Mouse (Mus musculus): ENCODE data around the gene Plppr5. TPM values are rescaled to one million over a fixed set of nuclear protein-coding genes. Genes with fewer than 3 reads are reported as not detected.

The Plppr5 gene
- total RNA-seq (2015; ENCODE audit: low replicate concordance) (not detected in 2 replicates), total RNA-seq (2017; ENCODE audit: low replicate concordance) (not detected in 2 replicates)

DNA sequence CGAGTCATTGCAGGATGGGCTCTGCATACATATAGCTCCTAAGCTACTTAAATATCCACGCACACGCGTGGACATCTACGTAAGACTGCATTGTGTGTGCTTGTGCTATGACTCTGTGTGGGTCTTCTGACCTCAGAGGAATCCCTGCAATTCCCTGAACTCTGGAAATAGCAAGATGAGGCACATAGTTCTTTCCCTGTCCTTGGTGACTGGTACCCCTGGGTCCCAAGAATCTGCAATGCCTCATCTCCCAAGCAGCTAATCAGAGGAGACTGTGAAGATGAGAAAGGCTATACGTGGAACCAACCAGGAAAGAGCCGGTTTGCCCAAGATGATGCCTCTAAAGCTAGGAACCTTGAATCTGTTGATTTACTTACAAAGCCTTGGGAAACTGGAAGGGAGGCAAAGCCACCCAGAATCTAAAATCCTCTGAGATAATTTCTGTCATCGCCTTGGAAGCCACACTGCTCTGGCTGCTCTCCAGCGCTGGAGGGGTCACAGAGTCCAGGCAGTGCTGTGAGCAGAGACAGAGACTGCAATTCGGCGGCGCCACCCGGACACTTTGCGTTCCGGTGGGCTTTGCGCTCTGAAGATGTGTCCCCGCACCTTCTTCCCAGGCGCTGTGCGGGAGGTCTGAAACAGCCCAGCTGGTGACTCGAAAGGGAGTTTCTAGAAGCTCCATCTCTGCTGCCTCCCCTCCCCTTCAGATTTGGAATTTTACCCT is at the start of gene Plppr5:
Gene Plppr5, plus strand, starts transcription at position 308 of the 724 bp plus-strand sequence.
- ATAC-seq (replicated peaks; ENCODE audit: low FRiP score, poor library complexity, severe bottlenecking): no peak

DNA sequence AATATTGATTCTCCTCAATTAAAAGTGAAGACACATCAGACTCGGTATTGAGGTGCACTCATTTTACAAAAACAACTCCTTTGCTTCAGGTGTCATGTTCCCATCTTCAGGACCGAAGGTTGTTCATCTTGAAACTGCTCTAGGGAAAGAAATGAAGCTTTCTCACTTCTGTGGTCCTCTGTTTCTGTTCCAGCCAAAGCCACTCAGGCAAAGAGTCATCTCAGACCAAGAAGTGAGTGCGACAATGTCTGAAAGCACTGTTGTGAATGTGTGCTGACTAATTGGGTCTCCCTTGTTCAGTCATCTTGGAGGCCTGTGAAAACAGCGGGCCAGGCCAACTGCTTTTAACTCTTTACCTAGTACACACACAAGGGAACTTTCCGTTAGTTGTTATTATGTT is 24.7 kb upstream of the Plppr5 start:
- ATAC-seq (replicated peaks; ENCODE audit: low FRiP score, poor library complexity, severe bottlenecking): no peak

DNA sequence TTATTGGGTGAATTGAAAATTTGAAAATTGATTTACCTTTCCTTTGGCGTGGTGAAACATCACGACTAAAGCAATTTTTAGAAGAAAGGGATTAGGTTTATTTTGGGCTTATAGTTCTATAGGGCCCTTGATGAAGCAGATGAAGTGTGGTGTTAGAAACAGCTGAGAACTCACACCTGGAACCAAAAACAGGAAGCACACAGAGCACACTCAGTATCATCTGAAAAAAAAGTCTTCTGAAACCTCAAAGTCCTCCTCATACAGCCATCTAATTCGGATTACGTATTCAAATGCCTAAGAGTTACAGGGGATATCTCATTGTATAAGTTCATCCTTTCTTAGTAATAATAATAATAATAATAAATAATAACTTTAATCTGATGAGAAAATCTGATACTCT is 24.1 kb upstream of the Plppr5 start:
- no peak for ATAC-seq (replicated peaks; ENCODE audit: low FRiP score, poor library complexity, severe bottlenecking)

DNA sequence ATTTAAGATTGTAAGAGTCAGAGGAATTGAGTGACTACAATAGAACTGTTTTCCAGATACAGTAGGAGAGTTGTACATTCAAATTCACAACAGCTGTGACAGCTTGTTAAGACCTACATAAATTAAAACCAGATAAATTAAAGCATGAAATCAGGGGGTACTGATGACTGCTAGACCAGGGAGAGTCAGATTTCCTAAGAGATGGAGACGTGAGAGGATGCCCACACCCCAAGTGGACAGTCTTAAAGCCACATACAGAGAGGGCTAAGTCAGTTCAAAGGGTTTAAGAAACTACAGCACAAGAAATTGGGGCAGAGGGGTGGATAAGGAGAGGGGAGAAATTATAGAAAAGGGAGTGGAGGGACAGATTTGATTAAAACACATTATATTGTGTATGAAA is 17.7 kb upstream of the Plppr5 start:
- no peak for ATAC-seq (replicated peaks; ENCODE audit: low FRiP score, poor library complexity, severe bottlenecking)

DNA sequence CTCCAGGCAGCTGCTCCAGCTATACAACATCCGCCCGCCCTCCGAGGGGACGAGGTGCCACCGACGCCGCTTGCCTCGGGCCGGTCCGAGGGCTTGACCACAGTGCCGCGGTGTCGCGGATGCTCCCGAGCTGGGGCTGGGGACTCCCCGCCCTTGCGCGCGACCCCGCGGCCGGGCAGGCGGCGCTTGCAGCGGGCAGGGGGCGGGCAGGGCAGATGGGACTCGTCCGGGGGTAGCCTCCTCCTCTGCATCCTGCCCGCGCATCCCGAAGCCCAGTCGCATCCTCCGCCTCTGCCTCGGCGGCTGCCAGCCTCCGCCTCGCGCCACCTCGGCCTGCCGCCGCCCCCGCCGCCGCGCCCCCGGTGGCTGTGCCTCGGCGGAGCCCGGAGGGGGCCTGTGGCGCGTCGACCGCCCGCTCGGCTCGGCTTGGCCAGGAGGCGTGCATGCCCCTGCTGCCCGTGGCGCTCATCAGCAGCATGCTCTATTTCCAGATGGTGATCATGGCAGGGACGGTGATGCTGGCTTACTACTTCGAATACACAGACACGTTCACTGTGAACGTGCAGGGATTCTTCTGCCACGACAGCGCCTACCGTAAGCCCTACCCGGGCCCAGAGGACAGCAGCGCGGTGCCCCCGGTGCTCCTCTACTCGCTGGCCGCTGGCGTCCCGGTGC is 754 bp downstream of the Plppr5 start:
- ATAC-seq (replicated peaks; ENCODE audit: low FRiP score, poor library complexity, severe bottlenecking): no peak

DNA sequence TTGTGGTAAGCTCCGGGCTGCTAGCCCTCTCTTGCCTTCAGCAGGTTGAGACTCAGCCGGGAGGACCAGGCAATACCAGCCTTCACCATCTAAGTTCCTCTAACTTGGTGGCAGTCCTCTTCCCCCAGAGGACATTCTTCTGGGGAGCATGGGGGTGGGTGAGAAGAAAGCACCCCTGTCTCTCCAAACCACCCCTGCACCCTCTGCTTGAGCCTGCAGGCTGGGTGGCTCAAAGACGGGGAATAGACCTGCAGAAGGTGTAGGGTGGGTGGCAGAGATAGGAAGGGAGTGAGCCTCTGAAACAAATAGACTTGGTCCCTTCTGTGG is 1.3 kb downstream of the Plppr5 start:
- ATAC-seq (replicated peaks; ENCODE audit: low FRiP score, poor library complexity, severe bottlenecking): no peak

DNA sequence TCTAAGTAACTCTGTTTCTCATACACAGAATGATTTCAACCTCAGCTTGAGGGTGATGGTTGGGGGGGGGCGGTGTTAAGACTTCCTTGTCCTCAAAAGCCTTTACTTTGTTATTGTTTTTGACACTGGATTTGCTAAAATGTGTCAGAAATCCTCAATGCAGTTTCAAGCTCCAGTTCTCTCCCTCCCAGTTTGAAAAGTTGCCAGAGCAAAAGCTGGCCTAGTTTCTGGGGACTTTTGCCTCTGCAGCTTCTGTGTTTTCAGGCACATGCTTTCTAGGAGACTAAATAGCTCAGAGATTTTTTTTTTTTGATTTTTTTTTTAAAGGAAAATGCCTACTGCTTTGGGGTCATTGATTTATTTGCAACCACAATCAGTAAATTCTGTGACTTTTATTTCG is 2.7 kb downstream of the Plppr5 start:
- no peak for ATAC-seq (replicated peaks; ENCODE audit: low FRiP score, poor library complexity, severe bottlenecking)

DNA sequence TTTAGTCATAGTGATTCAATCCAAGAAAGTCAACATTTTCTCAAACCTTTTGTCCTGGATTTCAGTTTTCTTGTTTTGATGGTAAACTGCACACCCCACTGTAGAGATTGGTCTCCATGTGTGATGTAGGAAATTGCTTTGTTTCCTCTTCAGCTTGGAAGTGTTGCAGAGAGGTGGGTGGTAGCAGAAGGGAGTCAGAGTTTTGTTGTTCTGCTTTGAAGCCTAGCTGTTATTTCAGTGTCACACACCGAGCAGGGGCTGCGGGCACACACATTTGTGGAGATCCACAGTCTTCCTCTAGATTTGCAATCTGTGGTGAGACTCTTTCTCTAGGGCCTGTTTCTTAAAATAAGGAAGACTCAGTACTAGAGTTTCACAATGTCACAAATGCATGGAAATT is 8.0 kb downstream of the Plppr5 start:
- ATAC-seq (replicated peaks; ENCODE audit: low FRiP score, poor library complexity, severe bottlenecking): no peak

DNA sequence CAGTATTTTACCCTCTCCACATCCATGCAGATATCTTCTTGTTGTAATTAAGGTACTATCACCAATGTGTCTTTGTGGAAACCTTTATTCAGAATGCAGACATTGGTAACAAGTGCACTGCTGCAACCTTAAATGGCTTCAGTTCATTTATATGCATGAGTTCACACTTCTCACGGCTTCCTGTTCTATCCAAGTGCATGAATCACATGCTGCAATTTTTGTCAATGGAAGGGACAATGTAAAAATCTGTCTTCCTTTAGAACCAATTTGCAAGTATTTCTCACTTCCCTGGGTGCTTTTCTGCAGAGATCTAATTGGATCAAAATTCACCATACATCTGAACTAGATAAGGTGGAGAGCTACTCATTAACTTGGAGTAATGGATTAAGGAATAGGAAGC is 27.8 kb downstream of the Plppr5 start:
- no peak for ATAC-seq (replicated peaks; ENCODE audit: low FRiP score, poor library complexity, severe bottlenecking)

DNA sequence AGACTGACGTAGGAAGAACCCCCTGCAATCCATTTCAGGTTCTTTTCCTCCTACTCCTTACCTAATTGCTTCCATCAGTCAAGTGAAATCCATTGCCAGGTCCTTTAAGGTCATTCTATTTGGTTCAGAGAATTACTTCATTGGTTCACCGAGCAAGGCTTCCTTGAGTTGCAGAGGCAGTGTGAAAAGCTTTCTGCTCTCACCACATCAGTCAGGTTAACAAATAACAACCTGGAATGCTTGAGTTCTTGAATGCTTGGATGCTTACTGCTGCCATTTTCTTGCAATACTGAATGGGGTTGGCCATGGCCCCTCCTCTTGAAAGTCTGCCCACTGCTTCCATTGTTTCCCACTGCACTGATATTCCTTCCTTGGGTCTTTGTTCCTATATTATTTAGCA is 28.8 kb downstream of the Plppr5 start:
- no peak for ATAC-seq (replicated peaks; ENCODE audit: low FRiP score, poor library complexity, severe bottlenecking)

DNA sequence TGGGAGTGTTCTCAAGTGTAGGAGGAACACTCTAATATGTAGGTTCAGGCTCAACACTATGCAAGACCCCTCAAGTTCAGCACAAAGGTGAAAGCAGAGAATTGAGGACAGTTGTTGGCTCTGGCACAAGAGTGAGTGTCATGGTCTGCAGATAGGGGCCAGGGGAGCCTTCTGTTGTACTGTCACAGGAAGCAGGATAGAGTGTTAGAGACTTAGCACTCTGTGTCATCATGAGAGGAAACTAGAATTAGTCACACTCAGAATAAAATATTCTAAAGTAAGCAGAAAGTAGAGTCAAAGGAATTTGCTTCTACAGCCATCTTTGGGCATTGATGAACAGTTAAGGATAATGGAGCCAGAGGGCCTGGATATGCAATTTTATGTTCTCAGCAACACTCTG is 31.7 kb downstream of the Plppr5 start:
- ATAC-seq (replicated peaks; ENCODE audit: low FRiP score, poor library complexity, severe bottlenecking): no peak

DNA sequence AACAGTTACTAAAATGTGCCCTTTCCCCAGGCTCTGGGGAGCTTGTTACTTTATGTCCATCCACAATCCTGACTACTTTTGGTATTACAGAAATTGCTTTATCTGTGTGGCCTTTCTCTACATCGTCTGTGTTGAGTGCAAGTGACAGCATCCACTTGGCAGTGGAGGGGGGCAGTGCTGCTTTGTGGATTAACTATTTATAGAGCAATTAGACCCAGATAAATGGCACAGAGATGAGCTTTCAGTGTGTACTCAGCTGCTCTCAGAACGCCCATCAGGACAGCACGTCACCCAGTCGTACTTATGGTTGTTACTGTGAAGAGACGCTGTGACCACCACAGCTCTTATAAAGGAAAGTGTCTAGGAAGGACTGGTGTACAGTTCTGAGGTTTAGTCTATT is 36.8 kb downstream of the Plppr5 start:
- no peak for ATAC-seq (replicated peaks; ENCODE audit: low FRiP score, poor library complexity, severe bottlenecking)

DNA sequence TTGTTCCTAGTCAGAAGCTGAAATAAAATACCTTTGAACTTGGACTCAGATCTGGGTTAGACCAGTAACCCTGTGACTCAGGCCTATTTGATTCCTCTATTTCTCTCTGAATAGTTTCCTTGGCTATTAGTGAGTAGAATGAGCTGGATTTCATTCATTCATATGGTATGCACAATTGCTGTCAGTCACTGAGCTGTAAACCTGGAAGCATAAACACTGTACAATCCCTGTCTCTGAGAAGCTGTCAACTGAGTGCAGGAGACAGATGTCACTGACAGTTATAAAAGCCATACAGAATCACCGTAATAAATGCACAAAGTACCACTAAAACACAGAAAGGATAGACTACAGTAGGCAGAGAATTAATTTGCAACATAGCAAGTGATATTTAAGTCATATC is 40.2 kb downstream of the Plppr5 start:
- ATAC-seq (replicated peaks; ENCODE audit: low FRiP score, poor library complexity, severe bottlenecking): no peak

DNA sequence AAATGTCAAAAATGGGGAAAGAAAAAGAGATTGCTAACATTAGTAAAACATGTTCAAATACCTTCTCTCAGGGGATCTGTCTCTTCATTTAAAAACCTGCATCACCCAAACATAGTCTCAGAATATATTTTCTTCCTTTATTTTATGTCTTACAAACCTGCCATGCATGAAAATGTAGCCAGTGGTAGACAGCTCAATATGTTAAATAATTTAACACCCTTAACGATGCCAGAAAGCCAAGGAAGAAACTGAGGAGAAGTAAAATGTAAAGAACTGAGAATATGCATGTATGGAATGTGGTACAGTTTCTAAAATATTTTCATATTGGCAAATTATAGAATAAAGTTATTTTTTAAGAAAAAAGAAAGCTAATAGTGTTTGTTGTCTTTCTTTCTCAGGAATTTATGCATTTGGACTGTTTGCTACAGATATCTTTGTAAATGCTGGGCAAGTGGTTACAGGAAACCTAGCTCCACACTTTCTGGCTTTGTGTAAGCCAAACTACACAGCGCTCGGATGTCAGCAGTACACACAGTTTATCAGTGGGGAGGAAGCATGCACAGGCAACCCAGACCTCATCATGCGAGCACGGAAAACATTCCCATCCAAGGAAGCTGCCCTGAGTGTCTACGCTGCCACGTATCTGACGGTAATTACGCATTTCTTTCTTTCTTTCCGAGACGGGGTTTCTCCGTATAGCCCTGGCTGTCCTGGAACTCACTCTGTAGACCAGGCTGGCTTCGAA is 50.8 kb downstream of the Plppr5 start:
- no peak for ATAC-seq (replicated peaks; ENCODE audit: low FRiP score, poor library complexity, severe bottlenecking)

DNA sequence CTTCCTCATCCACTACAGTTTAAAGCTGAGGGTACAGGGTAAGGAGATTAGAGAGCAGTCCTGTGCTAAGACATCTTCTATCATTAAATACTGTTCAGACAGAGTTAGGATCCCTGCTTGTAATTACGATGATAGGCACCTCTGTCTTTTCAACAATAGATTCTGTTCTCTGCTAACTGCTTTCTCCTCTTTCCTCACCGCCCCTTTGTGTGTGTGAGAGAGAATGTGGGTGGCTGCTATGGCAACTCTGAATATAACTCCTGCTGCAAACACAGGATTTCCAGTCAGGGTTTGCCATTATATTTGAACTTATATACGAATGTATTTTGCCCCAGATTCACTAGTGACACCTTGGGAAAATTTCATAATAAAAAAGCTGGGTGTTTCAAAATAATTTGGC is 54.2 kb downstream of the Plppr5 start:
- ATAC-seq (replicated peaks; ENCODE audit: low FRiP score, poor library complexity, severe bottlenecking): no peak

DNA sequence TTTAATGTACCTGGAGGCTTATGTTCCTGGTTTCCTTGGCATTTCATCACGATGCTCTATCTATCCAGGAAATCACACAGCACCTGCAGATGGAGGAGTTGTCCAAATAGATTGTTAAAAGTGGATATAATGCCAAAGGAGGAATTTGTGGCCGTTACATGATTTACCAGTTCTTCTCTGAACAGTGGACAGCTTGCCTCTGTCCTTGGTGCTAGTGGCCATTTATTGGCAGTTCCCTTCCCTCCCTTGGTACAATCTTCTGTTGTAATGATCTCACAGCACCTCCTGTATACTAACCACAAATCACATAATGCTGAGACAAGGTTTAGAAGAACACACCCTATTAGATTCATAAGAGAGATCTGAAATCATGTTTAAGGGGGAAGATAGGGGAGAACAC is 55.7 kb downstream of the Plppr5 start:
- ATAC-seq (replicated peaks; ENCODE audit: low FRiP score, poor library complexity, severe bottlenecking): no peak

DNA sequence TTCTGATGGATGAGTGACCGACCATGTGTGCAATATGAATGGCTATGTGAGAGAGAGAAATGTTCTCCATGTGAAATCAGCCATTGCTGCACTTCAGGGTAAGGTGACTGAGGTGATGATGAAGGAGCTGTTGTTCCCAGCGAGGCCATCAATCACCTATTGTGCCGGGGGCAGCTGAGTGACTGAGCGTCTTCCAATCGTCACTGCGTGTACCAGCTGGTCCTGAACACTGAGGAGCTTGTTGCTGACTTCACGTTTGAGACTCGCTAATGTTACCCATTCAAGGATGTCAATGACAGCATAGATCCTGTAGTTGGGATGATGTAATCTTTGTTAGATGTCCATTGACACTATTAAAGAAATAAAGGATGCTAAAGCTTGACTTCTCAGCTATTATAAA is 74.0 kb downstream of the Plppr5 start:
- no peak for ATAC-seq (replicated peaks; ENCODE audit: low FRiP score, poor library complexity, severe bottlenecking)

DNA sequence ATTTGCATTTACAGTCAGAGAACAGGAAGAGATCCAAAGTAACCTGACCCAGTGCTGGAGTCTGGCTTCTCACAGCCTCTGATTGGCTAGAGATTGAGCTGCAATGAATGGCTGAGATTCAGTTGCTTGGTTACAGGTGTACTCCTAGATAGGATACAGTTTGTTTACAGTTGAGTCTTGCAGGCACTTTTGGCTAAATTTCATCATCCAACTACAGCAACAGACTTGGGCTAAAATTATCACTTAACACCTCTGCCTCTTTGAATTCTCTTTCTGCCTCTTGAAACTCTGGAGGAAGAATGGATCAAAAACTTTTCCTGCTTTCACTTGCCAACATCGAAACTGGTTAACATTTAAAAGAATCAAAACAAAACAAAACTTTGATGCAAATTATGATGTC is 89.7 kb downstream of the Plppr5 start:
- no peak for ATAC-seq (replicated peaks; ENCODE audit: low FRiP score, poor library complexity, severe bottlenecking)

DNA sequence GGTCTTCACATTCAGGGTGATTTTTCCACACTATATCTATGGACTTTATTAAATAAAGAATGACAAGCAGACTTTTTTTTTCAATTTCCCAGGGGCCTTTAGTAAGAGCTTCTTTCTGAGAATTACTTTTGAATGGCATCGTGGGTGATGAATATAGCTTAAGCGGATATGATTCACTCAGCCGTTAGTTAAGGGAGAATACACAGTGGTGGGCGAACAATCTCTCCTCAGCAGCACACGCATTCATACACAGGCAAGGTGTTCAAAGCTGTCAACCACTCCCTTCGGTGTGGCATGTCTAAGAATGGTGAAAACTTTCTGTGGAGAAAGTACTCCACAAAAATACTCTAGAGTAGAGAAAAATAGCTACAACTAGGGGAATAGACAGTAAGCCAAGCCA is 104.6 kb downstream of the Plppr5 start:
- no peak for ATAC-seq (replicated peaks; ENCODE audit: low FRiP score, poor library complexity, severe bottlenecking)

DNA sequence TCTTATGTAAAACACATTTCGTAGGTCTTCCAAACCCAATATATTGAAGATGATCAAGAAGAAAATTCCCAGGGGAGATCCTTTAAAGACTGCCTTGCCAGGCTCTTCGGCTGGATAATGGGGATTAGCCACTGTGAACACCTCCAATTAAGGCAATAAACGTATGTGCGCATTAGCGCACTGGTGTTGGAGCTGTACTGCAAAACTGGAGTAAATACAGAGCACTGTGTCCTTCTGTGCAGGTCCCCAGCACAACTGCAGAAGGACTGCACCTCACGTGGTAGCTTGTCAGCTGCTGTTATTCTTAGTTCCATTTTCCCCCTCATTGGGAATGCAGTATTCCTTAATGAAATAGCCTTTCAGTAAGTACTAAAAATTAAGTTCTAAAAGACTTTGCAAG is 110.0 kb downstream of the Plppr5 start:
- ATAC-seq (replicated peaks; ENCODE audit: low FRiP score, poor library complexity, severe bottlenecking): no peak

DNA sequence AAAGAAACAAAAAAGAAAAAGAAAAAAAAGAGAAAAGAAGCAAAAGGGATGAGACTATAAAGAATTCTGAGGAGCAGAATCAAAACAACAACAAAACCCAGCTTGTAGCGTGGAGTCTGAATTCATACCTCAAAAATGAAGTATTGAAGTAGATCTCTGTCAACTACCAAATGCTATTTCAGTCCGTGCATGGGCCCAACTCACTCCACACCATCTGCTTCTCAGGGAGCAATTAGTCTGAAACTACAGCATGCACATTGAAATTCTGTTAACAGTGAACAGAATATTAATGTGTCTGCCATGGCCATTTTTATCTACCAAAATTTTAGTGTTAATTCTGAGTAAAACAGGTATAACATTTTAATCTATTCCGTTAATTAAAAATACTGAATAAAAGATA is 111.4 kb downstream of the Plppr5 start:
- no peak for ATAC-seq (replicated peaks; ENCODE audit: low FRiP score, poor library complexity, severe bottlenecking)
